Mouse (Mus musculus) stomach, embryonic 15.5 days (tissue): ENCODE results near the gene Polr2f. TPM values are rescaled to one million over a fixed set of nuclear protein-coding genes. Genes with fewer than 3 reads are reported as not detected.

ENCODE experiments used
- ATAC-seq: fragments of 200-750 bp; cut with Nextera tagmentation; 2 replicates; pipeline ENCODE4 v1.8.0; 2017; ENCODE audit warnings: low read depth, moderate number of reproducible peaks, moderate TSS enrichment; ENCODE audit not compliant: insufficient read depth, low FRiP score
- H3K27ac ChIP-seq: fragments of 300-500 bp; sonication (generic); 2 replicates; pipeline ENCODE4 v1.5.1; 2015; ENCODE audit warnings: mild to moderate bottlenecking, inconsistent platforms
- H3K27me3 ChIP-seq: fragments of 300-500 bp; sonication (generic); replicated peaks from 2 replicates; pipeline ENCODE4 v1.6.1; 2015; ENCODE audit warnings: inconsistent platforms
- H3K36me3 ChIP-seq: fragments of 300-500 bp; sonication (generic); 2 replicates; pipeline ENCODE4 v1.6.1; 2015; ENCODE audit warnings: inconsistent platforms
- H3K4me1 ChIP-seq: fragments of 300-500 bp; sonication (generic); 2 replicates; pipeline ENCODE4 v1.6.1; 2015; ENCODE audit warnings: inconsistent platforms
- H3K4me2 ChIP-seq: fragments of 300-500 bp; sonication (generic); 2 replicates; pipeline ENCODE4 v1.6.1; 2015; ENCODE audit warnings: mild to moderate bottlenecking, inconsistent platforms
- H3K4me3 ChIP-seq: fragments of 300-500 bp; sonication (generic); replicated peaks from 2 replicates; pipeline ENCODE4 v1.5.1; 2015; ENCODE audit warnings: inconsistent platforms
- H3K9ac ChIP-seq: fragments of 300-500 bp; sonication (generic); 2 replicates; pipeline ENCODE4 v1.6.1; 2015; ENCODE audit warnings: inconsistent platforms
- H3K9me3 ChIP-seq: fragments of 300-500 bp; sonication (generic); 2 replicates; pipeline ENCODE4 v1.6.1; 2016; ENCODE audit warnings: inconsistent platforms
- WGBS: fragments of 180-500 bp; shearing (Covaris S2); methylation state at CpG from one replicate; pipeline ENCODE4 v1.1.7; 2015; 5-methylcytosine and 5-hydroxymethylcytosine counted together
- polyA plus RNA-seq: library from polyadenylated mRNA; unstranded; fragments of >200 nt; fragmentation: Nextera tagmentation; extraction: Ambion mirVana; gene quantifications from 2 replicates; pipeline ENCODE4 v1.2.1, GENCODE M21; 2015

Gene Polr2f
- polyA plus RNA-seq, 1 experiment from 2014 or later, result 336 TPM

DNA sequence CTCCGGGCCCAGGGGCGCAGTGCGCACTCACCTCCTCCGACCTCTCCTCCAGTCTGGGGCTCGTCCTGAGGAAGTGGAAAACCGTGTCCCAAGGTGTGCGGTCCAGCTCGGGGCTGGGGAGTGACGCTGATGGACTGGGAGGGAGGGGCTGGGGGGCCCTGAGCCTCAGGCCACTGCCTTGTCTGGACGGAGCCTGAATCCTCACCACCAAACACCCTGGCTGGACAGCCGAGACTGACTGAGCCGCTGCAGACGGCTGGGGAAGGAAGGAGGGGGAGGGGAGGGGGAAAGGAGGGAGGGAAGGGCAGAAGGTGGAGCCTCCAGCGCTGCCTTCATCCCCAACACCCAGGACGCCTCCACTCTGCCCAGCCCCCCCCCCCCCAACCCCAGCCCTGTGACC is 23.4 kb downstream of the Polr2f start:
- Histone ChIP-seq H3K27me3 (peaks cover 60% of the 10 kb centered on the region), H3K9me3 (no peaks in the 10 kb centered on the region), H3K27ac (no peak overlapping the region), H3K4me1 (peaks cover 7% of the 10 kb centered on the region; the same call in 1 of the 2 replicates), H3K4me2 (no peak overlapping the region), H3K36me3 (no peaks in the 10 kb centered on the region), H3K4me3 (peak overlapping the region; percentile 29; the same call in 1 of the 2 replicates), H3K9ac (no peak overlapping the region)
- WGBS, result 6% methylated on average over 15 of the region's 15 CpGs
- peak; percentile 20; the same call in 1 of the 2 replicates for ATAC-seq

DNA sequence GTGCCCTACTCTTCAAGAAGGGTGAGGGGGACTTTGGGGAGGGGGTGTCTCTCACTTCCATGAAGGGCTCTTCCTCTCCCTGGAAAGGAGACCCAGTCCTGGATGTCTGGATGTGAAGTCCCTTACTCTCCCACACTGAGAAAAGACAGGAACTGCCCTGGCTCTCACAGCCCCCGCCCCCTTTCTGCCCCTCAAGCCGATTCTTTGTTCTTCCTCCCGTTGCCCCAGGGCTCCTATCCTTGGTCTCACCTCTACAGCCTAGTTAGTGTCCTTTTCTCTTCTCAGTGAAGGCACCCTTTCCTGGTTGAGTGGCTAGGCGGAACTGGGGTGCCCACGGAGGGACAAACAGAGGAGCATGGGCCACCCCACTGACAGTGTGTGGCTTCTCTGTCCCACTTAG is 24.3 kb downstream of the Polr2f start, which contains the start of gene Sox10:
Sox10 (minus strand) TSS at position 101 of the 400 bp plus-strand sequence.
- Histone ChIP-seq H3K27me3 (peaks cover 52% of the 10 kb centered on the region), H3K4me1 (peaks cover 7% of the 10 kb centered on the region; the same call in 1 of the 2 replicates), H3K4me3 (peak within 1 kb of the TSS; percentile 29; the same call in 1 of the 2 replicates), H3K9ac (no peak within 1 kb of the TSS), H3K9me3 (no peaks in the 10 kb centered on the region), H3K27ac (peak within 1 kb of the TSS; percentile 51; the same call in 1 of the 2 replicates), H3K4me2 (no peak within 1 kb of the TSS), H3K36me3 (no peaks in the 10 kb centered on the region)
- 54% methylated on average over 5 of the region's 5 CpGs for WGBS
- no peak for ATAC-seq

DNA sequence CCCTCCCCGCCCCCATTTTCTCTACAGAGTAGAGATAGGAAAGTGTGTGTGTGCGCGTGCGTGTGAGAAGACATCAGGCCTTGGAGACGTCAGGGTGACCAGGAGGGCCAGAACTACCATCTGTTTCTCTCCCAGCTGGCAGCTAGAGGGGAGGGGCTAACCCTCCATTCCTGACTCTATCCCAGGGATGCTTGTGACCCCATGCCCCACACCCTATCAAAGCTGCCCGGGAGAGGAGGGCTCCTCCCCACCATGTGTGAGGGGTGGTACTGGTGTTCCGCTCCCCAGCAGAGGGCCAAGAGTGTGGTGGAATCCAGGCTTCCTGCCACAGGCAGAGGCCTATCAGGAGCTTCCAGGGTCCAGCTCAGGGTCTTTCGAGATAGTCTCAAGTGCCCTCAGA is 25.9 kb downstream of the Polr2f start:
- WGBS, result 41% methylated on average over 8 of the region's 8 CpGs
- no peak for ATAC-seq
- H3K27me3 ChIP-seq, result peaks cover 46% of the 10 kb centered on the region

DNA sequence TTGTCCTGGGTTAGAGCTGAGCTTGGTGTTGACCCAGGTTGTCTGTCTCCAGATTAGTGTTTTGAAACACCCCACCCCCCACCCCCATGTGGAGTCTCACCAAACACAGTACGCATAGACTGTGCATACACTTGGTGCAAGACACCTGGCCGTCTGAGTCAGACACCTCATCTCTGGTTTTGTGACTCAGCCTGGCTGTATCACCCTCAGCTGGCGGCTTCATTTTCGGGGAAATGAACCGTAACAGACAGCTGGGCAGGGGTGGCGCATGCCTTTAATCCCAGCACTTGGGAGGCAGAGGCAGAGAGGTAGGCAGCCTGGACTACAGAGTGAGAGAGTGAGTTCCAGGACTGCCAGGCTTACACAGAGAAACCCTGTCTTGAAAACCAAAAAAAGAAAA is 36.1 kb downstream of the Polr2f start:
- Histone ChIP-seq H3K27me3 (no peaks in the 10 kb centered on the region), H3K4me1 (no peaks in the 10 kb centered on the region), H3K4me2 (no peak overlapping the region), H3K9me3 (no peaks in the 10 kb centered on the region), H3K4me3 (no peak overlapping the region), H3K9ac (no peak overlapping the region), H3K27ac (no peak overlapping the region), H3K36me3 (no peaks in the 10 kb centered on the region)
- ATAC-seq, result no peak
- 63% methylated on average over 6 of the region's 6 CpGs for WGBS

More for the DNA sequence above, 25.9 kb downstream of the Polr2f start:
- Histone ChIP-seq H3K4me1 (peaks cover 7% of the 10 kb centered on the region; the same call in 1 of the 2 replicates), H3K4me2 (no peak overlapping the region), H3K4me3 (no peak overlapping the region), H3K9me3 (no peaks in the 10 kb centered on the region), H3K27ac (no peak overlapping the region), H3K9ac (no peak overlapping the region), H3K36me3 (no peaks in the 10 kb centered on the region)

DNA sequence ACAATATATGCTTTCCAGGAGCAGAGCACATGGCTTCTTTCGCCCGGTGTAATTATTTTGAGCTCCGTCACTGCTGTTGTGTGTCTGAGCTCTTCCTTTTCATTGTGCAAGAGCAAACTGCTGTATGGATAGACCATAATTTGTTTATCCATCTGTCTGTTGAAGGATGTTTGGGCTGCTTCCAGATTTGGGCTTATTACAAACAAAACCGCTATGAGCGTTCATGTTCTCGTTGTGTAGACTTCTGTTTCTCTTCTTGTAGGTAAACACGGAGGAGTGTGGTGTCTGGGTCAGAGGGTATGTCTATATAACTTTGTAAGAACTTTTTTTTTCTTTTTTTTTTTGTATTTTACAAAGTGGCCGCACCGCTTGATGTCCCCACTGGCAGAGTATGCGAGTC is 44.4 kb downstream of the Polr2f start:
- Histone ChIP-seq H3K4me3 (no peak overlapping the region), H3K36me3 (no peaks in the 10 kb centered on the region), H3K27ac (no peak overlapping the region), H3K9me3 (no peaks in the 10 kb centered on the region), H3K27me3 (no peaks in the 10 kb centered on the region), H3K4me1 (no peaks in the 10 kb centered on the region), H3K4me2 (no peak overlapping the region), H3K9ac (no peak overlapping the region)
- no peak for ATAC-seq
- 50% methylated on average over 10 of the region's 10 CpGs for WGBS

DNA sequence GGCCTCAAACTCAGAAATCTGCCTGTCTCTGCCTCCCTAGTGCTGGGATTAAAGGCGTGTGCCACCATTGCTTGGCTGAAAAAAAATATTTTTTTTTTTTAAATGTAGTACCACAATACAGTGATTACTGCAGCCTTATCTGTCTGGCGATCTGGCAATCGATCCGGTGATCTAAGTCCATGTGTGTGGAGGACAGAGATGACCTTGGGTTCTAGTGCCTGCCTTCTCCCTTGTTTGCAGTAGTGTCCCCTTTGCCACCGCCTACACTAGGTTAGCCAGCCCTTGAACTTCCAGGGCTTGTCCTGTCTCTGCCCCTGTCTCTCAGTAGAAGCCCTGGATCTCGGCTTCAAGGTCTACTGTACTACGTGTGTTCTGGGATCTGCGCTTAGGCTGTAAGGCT is 47.0 kb downstream of the Polr2f start:
- Histone ChIP-seq H3K36me3 (no peaks in the 10 kb centered on the region), H3K9ac (no peak overlapping the region), H3K4me1 (0 out of 2 replicates have a peak, but pooled peaks cover 4% of the 10 kb centered on the region), H3K27me3 (no peaks in the 10 kb centered on the region), H3K4me3 (no peak overlapping the region), H3K27ac (no peak overlapping the region), H3K4me2 (no peak overlapping the region), H3K9me3 (no peaks in the 10 kb centered on the region)
- WGBS, result 87% methylated on average over 8 of the region's 8 CpGs
- no peak for ATAC-seq

DNA sequence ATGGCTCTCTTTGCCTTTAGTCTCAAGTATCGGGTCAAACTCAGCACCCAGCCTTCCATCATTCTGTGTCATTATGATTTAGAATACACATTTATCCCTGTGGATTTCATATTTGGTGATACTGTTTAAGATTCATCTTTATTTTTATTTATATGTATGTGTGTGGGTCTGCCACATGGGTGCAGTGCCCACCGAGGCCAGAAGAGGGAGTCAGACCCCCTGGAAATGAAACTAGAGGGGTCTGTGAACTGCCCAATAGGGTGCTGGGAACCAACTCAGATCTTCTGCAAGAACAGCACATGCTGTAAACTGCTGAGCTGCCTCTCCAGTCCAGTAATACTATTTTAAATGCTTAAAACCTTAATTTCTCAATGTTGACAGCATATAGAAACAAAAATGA is 50.6 kb downstream of the Polr2f start:
- H3K27me3 ChIP-seq, result no peaks in the 10 kb centered on the region
- H3K4me2 ChIP-seq, result no peak overlapping the region
- WGBS, result 91% methylated on average over 2 of the region's 2 CpGs
- 0 out of 2 replicates have a peak, but pooled peaks cover 12% of the 10 kb centered on the region for H3K4me1 ChIP-seq
- H3K36me3 ChIP-seq, result no peaks in the 10 kb centered on the region
- H3K4me3 ChIP-seq, result no peak overlapping the region
- no peaks in the 10 kb centered on the region for H3K9me3 ChIP-seq
- no peak overlapping the region for H3K27ac ChIP-seq
- no peak for ATAC-seq
- no peak overlapping the region for H3K9ac ChIP-seq

DNA sequence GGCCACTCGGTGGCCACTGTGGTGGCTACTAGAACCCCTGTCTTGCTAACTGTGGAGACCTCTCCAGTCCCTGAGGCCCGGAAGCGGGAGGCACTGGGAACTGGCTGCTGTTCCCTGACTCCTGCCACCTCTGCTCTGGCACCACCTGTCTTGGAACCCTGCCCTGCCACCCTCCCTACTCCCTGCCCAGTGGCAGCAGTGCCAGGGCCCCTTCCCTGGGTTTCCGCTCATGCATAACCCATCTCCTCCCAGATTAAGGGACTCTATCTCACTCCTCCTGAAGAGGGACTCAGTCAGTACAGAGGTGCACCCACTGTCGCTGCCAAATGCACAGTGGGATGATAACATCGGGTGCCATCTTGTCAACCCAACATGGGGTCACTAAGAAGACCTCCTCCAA is 51.6 kb downstream of the Polr2f start:
- no peaks in the 10 kb centered on the region for H3K36me3 ChIP-seq
- no peaks in the 10 kb centered on the region for H3K9me3 ChIP-seq
- peak overlapping the region; percentile 63; the same call in 1 of the 2 replicates for H3K27ac ChIP-seq
- H3K4me3 ChIP-seq, result no peak overlapping the region
- no peak overlapping the region for H3K9ac ChIP-seq
- H3K27me3 ChIP-seq, result no peaks in the 10 kb centered on the region
- no peak overlapping the region for H3K4me2 ChIP-seq
- ATAC-seq, result no peak
- H3K4me1 ChIP-seq, result 0 out of 2 replicates have a peak, but pooled peaks cover 12% of the 10 kb centered on the region
- 87% methylated on average over 6 of the region's 6 CpGs for WGBS

DNA sequence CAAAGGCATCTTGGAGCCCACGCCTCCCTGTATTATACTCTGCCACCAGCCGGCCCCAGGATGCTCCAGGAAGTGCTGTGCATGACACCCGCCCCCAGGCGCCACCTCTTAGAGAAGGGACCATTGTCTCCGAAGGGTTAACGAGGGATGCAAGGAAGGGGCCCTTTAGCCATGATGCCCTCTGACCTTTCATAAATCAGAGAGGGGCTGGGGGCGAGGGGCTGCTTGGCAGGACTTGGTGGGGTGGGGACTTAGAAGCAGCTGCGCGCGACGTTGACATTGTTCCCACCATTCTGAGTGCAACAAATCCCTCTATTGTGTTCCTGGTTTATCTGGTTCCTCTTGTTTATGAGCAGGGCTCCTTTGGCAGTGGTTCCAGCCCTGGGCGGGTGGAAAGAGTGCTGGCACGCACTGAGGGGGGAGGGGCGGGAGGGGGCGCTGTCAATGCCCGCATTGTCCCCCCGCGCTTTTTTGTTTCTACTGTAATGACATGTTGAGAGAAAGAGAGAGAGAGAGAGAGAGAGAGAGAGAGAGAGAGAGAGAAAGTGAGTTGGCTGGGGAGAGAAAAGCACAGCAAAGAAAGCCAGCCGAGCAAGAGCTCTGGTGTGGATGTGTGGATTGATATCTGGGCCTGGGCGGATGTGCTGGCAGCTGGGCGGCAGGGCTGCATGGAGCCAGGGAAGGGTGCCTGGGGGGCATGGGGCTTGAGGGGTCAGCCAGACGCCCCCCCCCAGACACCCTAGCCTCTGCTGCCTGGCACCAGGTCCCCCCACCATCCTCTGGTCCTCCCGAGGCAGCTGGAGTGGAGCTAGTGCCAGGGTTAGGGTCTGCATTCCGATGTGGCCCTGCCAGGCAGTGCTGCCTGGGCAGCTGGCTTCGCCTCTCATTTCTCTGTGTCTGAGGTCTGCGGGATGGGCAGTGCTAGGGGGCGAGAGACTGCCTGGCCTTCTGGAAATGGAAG is 52.4 kb downstream of the Polr2f start:
- no peaks in the 10 kb centered on the region for H3K36me3 ChIP-seq
- H3K4me1 ChIP-seq, result 0 out of 2 replicates have a peak, but pooled peaks cover 12% of the 10 kb centered on the region
- ATAC-seq, result peak; percentile 59
- no peaks in the 10 kb centered on the region for H3K27me3 ChIP-seq
- 0 out of 2 replicates have a peak overlapping the region, but pooled peaks have one; percentile 21 for H3K4me2 ChIP-seq
- H3K9ac ChIP-seq, result no peak overlapping the region
- WGBS, result 43% methylated on average over 27 of the region's 27 CpGs
- H3K9me3 ChIP-seq, result no peaks in the 10 kb centered on the region
- no peak overlapping the region for H3K4me3 ChIP-seq
- H3K27ac ChIP-seq, result peak overlapping the region; percentile 81

DNA sequence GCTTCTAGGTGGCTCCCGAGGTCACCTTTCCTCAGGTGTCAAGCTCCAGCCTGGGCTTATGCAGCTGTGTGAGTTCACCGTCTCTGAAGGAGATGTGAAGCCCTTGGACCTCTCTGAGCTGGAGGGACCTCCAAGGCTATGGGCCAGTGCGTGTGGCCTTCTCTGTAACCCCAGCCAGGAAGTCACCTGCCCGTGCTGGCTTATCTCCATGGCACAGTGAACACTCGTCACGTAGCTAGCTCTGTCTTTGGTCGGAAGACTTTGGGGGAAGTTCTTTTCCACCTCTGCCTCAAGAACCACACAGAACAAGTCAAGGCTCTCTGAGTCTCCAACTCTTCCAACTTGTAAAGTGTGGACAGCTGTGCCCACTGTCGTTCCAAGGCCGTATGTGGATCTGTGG is 53.2 kb downstream of the Polr2f start:
- Histone ChIP-seq H3K9me3 (no peaks in the 10 kb centered on the region), H3K36me3 (no peaks in the 10 kb centered on the region), H3K4me1 (0 out of 2 replicates have a peak, but pooled peaks cover 12% of the 10 kb centered on the region), H3K27me3 (no peaks in the 10 kb centered on the region), H3K4me2 (no peak overlapping the region), H3K9ac (no peak overlapping the region), H3K4me3 (no peak overlapping the region), H3K27ac (peak overlapping the region; percentile 81)
- ATAC-seq, result no peak
- 67% methylated on average over 9 of the region's 9 CpGs for WGBS

DNA sequence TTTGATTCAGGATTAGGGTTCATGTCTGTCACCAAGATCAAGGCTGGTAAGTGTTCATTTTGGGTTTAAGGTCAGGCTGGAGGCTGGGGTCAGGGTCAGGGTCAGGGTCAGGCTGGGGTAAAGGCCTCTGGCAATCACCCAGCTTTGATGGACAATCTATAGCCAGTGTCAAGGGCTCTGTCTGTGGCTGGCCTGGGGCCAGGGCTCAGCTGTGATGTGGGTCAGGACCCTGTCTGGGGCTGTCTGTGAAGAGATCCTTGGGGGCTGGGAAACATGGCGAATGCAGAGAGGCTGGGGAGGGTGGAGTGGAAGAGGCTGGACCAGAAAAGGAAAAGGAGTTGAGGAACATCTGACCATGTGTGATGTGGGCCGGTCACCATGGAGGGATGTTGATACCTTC is 54.1 kb downstream of the Polr2f start:
- 73% methylated on average over 2 of the region's 2 CpGs for WGBS
- Histone ChIP-seq H3K4me3 (no peak overlapping the region), H3K27me3 (no peaks in the 10 kb centered on the region), H3K9me3 (no peaks in the 10 kb centered on the region), H3K4me2 (no peak overlapping the region), H3K9ac (no peak overlapping the region), H3K36me3 (no peaks in the 10 kb centered on the region), H3K4me1 (0 out of 2 replicates have a peak, but pooled peaks cover 12% of the 10 kb centered on the region), H3K27ac (no peak overlapping the region)
- no peak for ATAC-seq

DNA sequence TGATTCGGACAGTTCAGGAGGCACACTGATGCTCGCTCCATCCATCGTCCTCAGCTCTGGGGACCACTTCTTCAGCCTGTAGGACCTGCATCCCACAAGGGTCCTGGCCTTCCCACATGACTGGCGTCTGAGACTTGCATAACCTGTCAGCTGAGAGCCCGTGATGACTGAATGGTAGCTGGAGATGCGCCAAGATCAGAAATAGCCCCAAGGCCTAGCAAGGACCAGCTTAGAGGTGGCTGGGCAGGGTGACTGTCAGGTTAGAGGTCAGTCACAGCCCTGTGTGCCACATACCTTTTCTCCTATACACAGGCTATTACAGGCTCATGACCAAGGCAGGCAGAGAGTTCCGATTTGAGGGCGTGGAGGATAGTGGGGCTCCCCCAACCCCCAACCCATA is 54.7 kb downstream of the Polr2f start:
- Histone ChIP-seq H3K4me1 (0 out of 2 replicates have a peak, but pooled peaks cover 12% of the 10 kb centered on the region), H3K27me3 (no peaks in the 10 kb centered on the region), H3K9ac (no peak overlapping the region), H3K27ac (no peak overlapping the region), H3K4me3 (no peak overlapping the region), H3K36me3 (no peaks in the 10 kb centered on the region), H3K4me2 (no peak overlapping the region), H3K9me3 (no peaks in the 10 kb centered on the region)
- WGBS, result 81% methylated on average over 8 of the region's 8 CpGs
- ATAC-seq, result no peak
